Mouse (Mus musculus) heart, embryonic 15.5 days (tissue): ENCODE measurements at regions not wholly inside any gene's neighbourhood (a gene's known extent, or its start where the extent isn't known, plus 50 kb on each side); places are given as distances from the start of the nearest gene placed in this dataset.

Experiments
- ATAC-seq: fragments of 200-750 bp; cut with Nextera tagmentation; replicated peaks from 2 replicates; pipeline ENCODE4 v1.8.0; 2017; ENCODE audit warnings: low read depth, moderate TSS enrichment; ENCODE audit not compliant: insufficient number of reproducible peaks, insufficient read depth, low FRiP score
- H3K27ac ChIP-seq: fragments of 300-500 bp; sonication (generic); 2 replicates; pipeline ENCODE4 v1.5.1; 2015; ENCODE audit warnings: mild to moderate bottlenecking, inconsistent platforms
- H3K27me3 ChIP-seq: fragments of 300-500 bp; sonication (generic); 2 replicates; pipeline ENCODE4 v1.6.1; 2015; ENCODE audit warnings: inconsistent platforms
- H3K36me3 ChIP-seq: fragments of 300-500 bp; sonication (generic); 2 replicates; pipeline ENCODE4 v1.6.1; 2015; ENCODE audit warnings: mild to moderate bottlenecking, inconsistent platforms
- H3K4me1 ChIP-seq: fragments of 300-500 bp; sonication (generic); replicated peaks from 2 replicates; pipeline ENCODE4 v1.6.1; 2015; ENCODE audit warnings: inconsistent platforms
- H3K4me2 ChIP-seq: fragments of 300-500 bp; sonication (generic); 2 replicates; pipeline ENCODE4 v1.6.1; 2015; ENCODE audit warnings: inconsistent platforms, mild to moderate bottlenecking, moderate library complexity
- H3K4me3 ChIP-seq: fragments of 300-500 bp; sonication (generic); 2 replicates; pipeline ENCODE4 v1.5.1; 2015; ENCODE audit warnings: mild to moderate bottlenecking, inconsistent platforms
- H3K9ac ChIP-seq: fragments of 300-500 bp; sonication (generic); 2 replicates; pipeline ENCODE4 v1.6.1; 2015; ENCODE audit warnings: mild to moderate bottlenecking, inconsistent platforms
- H3K9me3 ChIP-seq: fragments of 300-500 bp; sonication (generic); replicated peaks from 2 replicates; pipeline ENCODE4 v1.6.1; 2016; ENCODE audit warnings: inconsistent platforms
- whole genome bisulfite sequencing: fragments of 180-500 bp; shearing (Covaris S2); methylation state at CpG from one replicate; pipeline ENCODE4 v1.1.7; 2015; ENCODE audit warnings: mixed read lengths; 5-methylcytosine and 5-hydroxymethylcytosine counted together

GRCm38 (mm10) chr9:50257162-50257561 is 87.6 kb downstream of the Rpl10-ps3 start:
- no peak overlapping the region for H3K9ac ChIP-seq
- H3K9me3 ChIP-seq, result no peaks in the 10 kb centered on the region
- WGBS, result 64% methylated on average over 3 of the region's 3 CpGs
- H3K4me1 ChIP-seq, result no peaks in the 10 kb centered on the region
- no peak overlapping the region for H3K27ac ChIP-seq
- ATAC-seq, result no peak
- no peak overlapping the region for H3K4me3 ChIP-seq
- no peaks in the 10 kb centered on the region for H3K36me3 ChIP-seq
- H3K27me3 ChIP-seq, result no peaks in the 10 kb centered on the region
- no peak overlapping the region for H3K4me2 ChIP-seq

- no peaks in the 10 kb centered on the region for H3K9me3 ChIP-seq
- no peak overlapping the region for H3K27ac ChIP-seq
- no peaks in the 10 kb centered on the region for H3K27me3 ChIP-seq
- ATAC-seq, result no peak
- 50% methylated on average over 5 of the region's 5 CpGs for WGBS
- no peak overlapping the region for H3K4me2 ChIP-seq
- H3K4me3 ChIP-seq, result no peak overlapping the region
- no peak overlapping the region for H3K9ac ChIP-seq
- H3K4me1 ChIP-seq, result 0 out of 2 replicates have a peak, but pooled peaks cover 2% of the 10 kb centered on the region
- H3K36me3 ChIP-seq, result no peaks in the 10 kb centered on the region
Observed at GRCm38 (mm10) chr9:50244982-50245671, 99.6 kb downstream of the Rpl10-ps3 start.

DNA sequence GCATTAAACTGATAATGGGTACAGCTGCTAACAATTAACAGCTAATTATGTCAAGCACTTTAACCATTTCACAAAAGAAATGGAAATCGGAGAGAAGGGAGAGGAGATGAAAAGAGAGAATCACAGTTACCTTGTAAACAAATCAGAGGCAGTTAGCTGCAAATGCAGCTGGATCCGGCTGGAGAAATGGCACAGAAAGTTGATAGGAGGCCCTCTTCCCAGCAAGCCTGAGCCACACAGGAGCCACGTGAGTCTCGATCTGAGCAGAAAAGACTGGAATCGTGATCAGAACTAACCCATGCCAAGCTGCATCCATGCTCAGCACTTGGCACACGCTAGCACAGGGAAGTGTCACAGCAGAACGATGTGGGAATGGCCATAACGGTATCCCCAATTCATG is 103.8 kb downstream of the Rpl10-ps3 start:
- Histone ChIP-seq H3K9me3 (no peaks in the 10 kb centered on the region), H3K9ac (no peak overlapping the region), H3K27ac (no peak overlapping the region), H3K4me2 (no peak overlapping the region), H3K4me1 (peaks cover 3% of the 10 kb centered on the region; the same call in 1 of the 2 replicates), H3K27me3 (no peaks in the 10 kb centered on the region), H3K4me3 (no peak overlapping the region), H3K36me3 (no peaks in the 10 kb centered on the region)
- WGBS, result 50% methylated on average over 8 of the region's 8 CpGs
- ATAC-seq, result no peak

GRCm38 (mm10) chr9:50235908-50236307 is 108.9 kb downstream of the Rpl10-ps3 start:
- WGBS, result 32% methylated on average over 1 of the region's 1 CpGs
- ATAC-seq, result no peak
- Histone ChIP-seq H3K27me3 (no peaks in the 10 kb centered on the region), H3K27ac (no peak overlapping the region), H3K4me3 (no peak overlapping the region), H3K9ac (no peak overlapping the region), H3K4me2 (no peak overlapping the region), H3K4me1 (peaks cover 4% of the 10 kb centered on the region; the same call in 1 of the 2 replicates), H3K36me3 (no peaks in the 10 kb centered on the region), H3K9me3 (no peaks in the 10 kb centered on the region)

GRCm38 (mm10) chr9:50234655-50235054 is 110.1 kb downstream of the Rpl10-ps3 start:
- Histone ChIP-seq H3K4me2 (no peak overlapping the region), H3K36me3 (no peaks in the 10 kb centered on the region), H3K9me3 (no peaks in the 10 kb centered on the region), H3K9ac (no peak overlapping the region), H3K27me3 (no peaks in the 10 kb centered on the region), H3K27ac (no peak overlapping the region), H3K4me3 (no peak overlapping the region), H3K4me1 (peaks cover 4% of the 10 kb centered on the region; the same call in 1 of the 2 replicates)
- ATAC-seq, result no peak
- WGBS, result 76% methylated on average over 6 of the region's 6 CpGs

DNA sequence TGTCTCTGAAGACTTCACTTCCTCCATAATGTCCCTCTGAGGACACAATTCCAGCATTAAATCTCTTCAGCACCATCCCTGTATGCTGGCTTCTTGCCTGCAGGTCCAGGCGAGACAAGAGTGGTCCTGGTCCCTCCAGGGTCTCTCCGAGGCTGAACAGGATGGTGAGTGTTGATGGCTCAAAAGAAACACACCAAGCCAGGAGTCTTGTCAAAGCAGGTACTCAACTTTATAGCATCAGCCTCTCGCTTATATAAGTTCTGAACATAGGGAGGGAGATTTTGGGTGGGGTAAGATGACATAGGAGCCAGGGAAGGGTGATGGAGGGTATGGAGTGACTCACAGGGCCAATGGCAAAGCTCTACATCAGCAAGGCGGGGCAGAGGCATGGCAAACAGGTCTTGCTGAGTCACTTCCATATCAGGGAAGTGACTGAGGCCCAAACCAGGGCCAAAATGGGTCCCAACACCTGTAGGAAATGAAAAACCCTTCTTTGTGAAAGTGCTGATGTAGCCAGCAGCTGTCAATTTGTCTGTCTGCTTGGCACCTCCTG is 111.7 kb downstream of the Rpl10-ps3 start:
- no peak for ATAC-seq
- 72% methylated on average over 4 of the region's 4 CpGs for WGBS
- no peaks in the 10 kb centered on the region for H3K9me3 ChIP-seq
- H3K36me3 ChIP-seq, result no peaks in the 10 kb centered on the region
- no peak overlapping the region for H3K4me3 ChIP-seq
- no peak overlapping the region for H3K4me2 ChIP-seq
- H3K27ac ChIP-seq, result no peak overlapping the region
- no peaks in the 10 kb centered on the region for H3K27me3 ChIP-seq
- peaks cover 4% of the 10 kb centered on the region; the same call in 1 of the 2 replicates for H3K4me1 ChIP-seq
- no peak overlapping the region for H3K9ac ChIP-seq

GRCm38 (mm10) chr9:50210481-50210880 is 134.3 kb downstream of the Rpl10-ps3 start:
- 62% methylated on average over 5 of the region's 5 CpGs for WGBS
- Histone ChIP-seq H3K9me3 (no peaks in the 10 kb centered on the region), H3K4me3 (no peak overlapping the region)

GRCm38 (mm10) chr9:50199422-50200218 is 145.1 kb downstream of the Rpl10-ps3 start:
- H3K27me3 ChIP-seq, result no peaks in the 10 kb centered on the region
- H3K9ac ChIP-seq, result no peak overlapping the region
- H3K36me3 ChIP-seq, result no peaks in the 10 kb centered on the region
- H3K4me1 ChIP-seq, result no peaks in the 10 kb centered on the region
- no peak for ATAC-seq
- H3K4me3 ChIP-seq, result no peak overlapping the region
- no peak overlapping the region for H3K27ac ChIP-seq
- WGBS, result 51% methylated on average over 7 of the region's 7 CpGs
- H3K9me3 ChIP-seq, result no peaks in the 10 kb centered on the region
- H3K4me2 ChIP-seq, result no peak overlapping the region

More at GRCm38 (mm10) chr9:50210481-50210880, 134.3 kb downstream of the Rpl10-ps3 start:
- Histone ChIP-seq H3K4me1 (no peaks in the 10 kb centered on the region), H3K27ac (no peak overlapping the region), H3K27me3 (no peaks in the 10 kb centered on the region), H3K36me3 (no peaks in the 10 kb centered on the region), H3K4me2 (no peak overlapping the region), H3K9ac (no peak overlapping the region)
- ATAC-seq, result no peak

GRCm38 (mm10) chr9:50192400-50193110 is 152.2 kb downstream of the Rpl10-ps3 start:
- H3K27ac ChIP-seq, result no peak overlapping the region
- WGBS, result 57% methylated on average over 5 of the region's 5 CpGs
- no peak overlapping the region for H3K4me2 ChIP-seq
- no peaks in the 10 kb centered on the region for H3K4me1 ChIP-seq
- H3K9me3 ChIP-seq, result no peaks in the 10 kb centered on the region
- ATAC-seq, result no peak
- H3K36me3 ChIP-seq, result no peaks in the 10 kb centered on the region
- no peak overlapping the region for H3K4me3 ChIP-seq
- H3K9ac ChIP-seq, result no peak overlapping the region
- no peaks in the 10 kb centered on the region for H3K27me3 ChIP-seq

DNA sequence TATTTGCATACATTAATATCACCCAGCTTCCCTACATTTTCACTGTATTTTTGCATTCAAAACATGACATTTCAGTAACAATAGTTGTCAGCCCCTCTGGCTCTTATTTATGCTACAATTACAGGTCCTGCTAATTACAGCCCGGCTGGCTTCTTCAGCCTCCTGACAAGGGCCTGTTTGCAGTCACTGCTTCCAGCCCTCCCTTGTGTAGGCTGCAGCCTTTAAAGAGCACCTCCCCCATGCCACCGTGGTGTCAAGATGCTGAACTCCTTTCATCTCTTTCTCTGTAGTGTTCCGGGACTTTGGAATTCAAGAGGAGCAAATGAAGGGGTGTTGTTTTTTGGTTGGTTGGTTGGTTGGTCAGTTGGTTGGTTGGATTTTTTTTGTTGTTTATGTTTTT is 153.6 kb downstream of the Rpl10-ps3 start:
- H3K9me3 ChIP-seq, result no peaks in the 10 kb centered on the region
- H3K4me1 ChIP-seq, result no peaks in the 10 kb centered on the region
- H3K27ac ChIP-seq, result no peak overlapping the region
- no peak for ATAC-seq
- no peak overlapping the region for H3K9ac ChIP-seq
- H3K4me2 ChIP-seq, result no peak overlapping the region
- no peak overlapping the region for H3K4me3 ChIP-seq
- 22% methylated on average over 3 of the region's 3 CpGs for WGBS
- H3K36me3 ChIP-seq, result no peaks in the 10 kb centered on the region
- no peaks in the 10 kb centered on the region for H3K27me3 ChIP-seq

GRCm38 (mm10) chr9:50188576-50189070 is 156.1 kb downstream of the Rpl10-ps3 start:
- no peak overlapping the region for H3K27ac ChIP-seq
- ATAC-seq, result no peak

More at GRCm38 (mm10) chr9:50188576-50189070, 156.1 kb downstream of the Rpl10-ps3 start:
- no peaks in the 10 kb centered on the region for H3K4me1 ChIP-seq
- H3K9ac ChIP-seq, result no peak overlapping the region
- WGBS, result 58% methylated on average over 6 of the region's 6 CpGs
- no peaks in the 10 kb centered on the region for H3K36me3 ChIP-seq
- H3K27me3 ChIP-seq, result no peaks in the 10 kb centered on the region
- no peak overlapping the region for H3K4me2 ChIP-seq
- H3K9me3 ChIP-seq, result no peaks in the 10 kb centered on the region
- H3K4me3 ChIP-seq, result no peak overlapping the region
